Mouse (Mus musculus) ES-E14 (cell line): ENCODE data around the gene Cbx2. TPM values are rescaled to one million over a fixed set of nuclear protein-coding genes. Genes with fewer than 3 reads are reported as not detected.

Experiments
- DNase-seq: peaks from one replicate; pipeline ENCODE4 v3.0.0-alpha.2; 2013; ENCODE audit warnings: low read depth, low spot score
- H3K27ac ChIP-seq: 2 replicates; pipeline ENCODE4 v1.5.1; 2012; ENCODE audit warnings: low read depth, mild to moderate bottlenecking, low read length, moderate library complexity, mixed read lengths; ENCODE audit not compliant: poor library complexity, insufficient read depth, severe bottlenecking
- H3K36me3 ChIP-seq: 2 replicates; pipeline ENCODE4 v1.6.1; 2012; ENCODE audit warnings: mild to moderate bottlenecking, low read length, moderate library complexity, mixed read lengths; ENCODE audit not compliant: control insufficient read depth, poor library complexity, insufficient read depth, severe bottlenecking
- H3K4me1 ChIP-seq, 2 experiments: fragments of 150-350 bp in 1 of 2; sonication (generic) in 1 of 2; 2 replicates each; pipeline ENCODE4 v1.6.1; 2012; ENCODE audit warnings: low read length in 2 of 2, mild to moderate bottlenecking in 1 of 2, mixed read lengths in 1 of 2; ENCODE audit not compliant: control insufficient read depth in 2 of 2, insufficient read depth in 2 of 2, poor library complexity in 1 of 2
- H3K4me3 ChIP-seq, 2 experiments: fragments of 150-350 bp in 1 of 2; sonication (generic) in 1 of 2; 2 replicates each; pipeline ENCODE4 v1.5.1; 2012; ENCODE audit warnings: low read length in 2 of 2, low read depth in 1 of 2, mild to moderate bottlenecking in 1 of 2, mixed read lengths in 1 of 2; ENCODE audit not compliant: insufficient read depth in 1 of 2, poor library complexity in 1 of 2, severe bottlenecking in 1 of 2
- H3K9ac ChIP-seq: 2 replicates; pipeline ENCODE4 v1.6.1; 2012; ENCODE audit warnings: low read depth, mild to moderate bottlenecking, low read length, mixed read lengths; ENCODE audit not compliant: poor library complexity, insufficient read depth, severe bottlenecking
- H3K9me3 ChIP-seq: fragments of 150-350 bp; sonication (generic); 2 replicates; pipeline ENCODE4 v1.6.1; 2012; ENCODE audit warnings: low read depth, mild to moderate bottlenecking, low read length; ENCODE audit not compliant: control insufficient read depth, insufficient read depth
- CHD2 ChIP-seq: IDR thresholded peaks from 2 replicates; pipeline ENCODE4 v1.6.1; 2014; ENCODE audit warnings: mild to moderate bottlenecking, low read depth, low read length, inconsistent platforms
- HCFC1 ChIP-seq: IDR thresholded peaks from 2 replicates; pipeline ENCODE4 v1.6.1; 2012; ENCODE audit warnings: low read length, inconsistent platforms, borderline replicate concordance; ENCODE audit not compliant: insufficient read depth
- MAFK ChIP-seq: IDR thresholded peaks from 2 replicates; pipeline ENCODE4 v1.6.1; 2014; ENCODE audit warnings: mild to moderate bottlenecking, low read depth, low read length, inconsistent platforms; ENCODE audit not compliant: insufficient read depth
- ZC3H11A ChIP-seq: IDR thresholded peaks from 2 replicates; pipeline ENCODE4 v1.6.1; 2012; ENCODE audit warnings: low read depth, mild to moderate bottlenecking, inconsistent platforms, low read length, borderline replicate concordance
- ZNF384 ChIP-seq: IDR thresholded peaks from 2 replicates; pipeline ENCODE4 v1.6.1; 2012; ENCODE audit warnings: low read depth, low read length, inconsistent platforms
- in situ Hi-C, 2 experiments: fragments of 600-800 bp; cut with MboI; formaldehyde crosslinking; loops; one replicate each; pipeline ENCODE4 v1.15.1; 2025; ENCODE audit warnings: low sequenced_read_pairs in 2 of 2, inconsistent platforms in 1 of 2; ENCODE audit not compliant: unreplicated experiment in 2 of 2
- total RNA-seq: library from RNA; depleted of rRNA; stranded (reverse); fragments of 300-350 nt; gene quantifications from 2 replicates; pipeline ENCODE4 v1.2.3, GENCODE M21; 2012

Gene Cbx2
- total RNA-seq, 1 experiment: 13.9 TPM

DNA sequence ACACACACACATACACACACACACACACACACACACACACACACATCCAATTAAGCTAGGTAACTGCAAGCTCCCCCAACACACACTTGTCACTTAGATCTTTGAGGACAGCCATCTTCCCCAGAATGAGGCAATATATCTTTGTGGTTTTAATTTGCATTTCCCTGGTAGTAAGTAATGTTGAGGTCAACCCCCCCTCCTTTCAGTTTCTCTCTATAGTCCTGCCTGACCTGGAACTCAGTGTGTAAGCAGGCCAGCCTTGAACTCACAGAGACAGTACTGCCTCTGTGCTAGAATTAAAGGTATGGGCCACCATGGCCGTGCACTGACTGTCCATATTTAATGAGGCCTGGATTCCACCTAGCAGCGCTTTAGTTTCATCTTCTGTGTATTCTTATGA, 42.4 kb upstream of the Cbx2 start:
- Histone ChIP-seq H3K27ac (no peak overlapping the region), H3K9ac (no peak overlapping the region), H3K36me3 (no peaks in the 10 kb centered on the region), H3K4me1 (peaks cover 3 to 5% of the 10 kb centered on the region in 2 experiments; a peak in 3 of 4 replicates), H3K9me3 (no peaks in the 10 kb centered on the region), H3K4me3 (no peak overlapping the region)
- TF ChIP-seq CHD2 (no peak), MAFK (no peak), ZNF384 (no peak), ZC3H11A (no peak), HCFC1 (no peak)
- DNase-seq: no peak
- in situ Hi-C loops: no loop called here

- Histone ChIP-seq H3K4me1 (no peaks in the 10 kb centered on the region), H3K9ac (no peak overlapping the region), H3K36me3 (no peaks in the 10 kb centered on the region), H3K4me3 (no peak overlapping the region), H3K27ac (no peak overlapping the region), H3K9me3 (no peaks in the 10 kb centered on the region)
- in situ Hi-C loops: no loop called here
- TF ChIP-seq CHD2 (no peak), ZNF384 (no peak), MAFK (no peak), ZC3H11A (no peak), HCFC1 (no peak)
- no peak for DNase-seq
Measured at GRCm38 (mm10) chr11:118981012-118981776, 41.6 kb upstream of the Cbx2 start.

DNA sequence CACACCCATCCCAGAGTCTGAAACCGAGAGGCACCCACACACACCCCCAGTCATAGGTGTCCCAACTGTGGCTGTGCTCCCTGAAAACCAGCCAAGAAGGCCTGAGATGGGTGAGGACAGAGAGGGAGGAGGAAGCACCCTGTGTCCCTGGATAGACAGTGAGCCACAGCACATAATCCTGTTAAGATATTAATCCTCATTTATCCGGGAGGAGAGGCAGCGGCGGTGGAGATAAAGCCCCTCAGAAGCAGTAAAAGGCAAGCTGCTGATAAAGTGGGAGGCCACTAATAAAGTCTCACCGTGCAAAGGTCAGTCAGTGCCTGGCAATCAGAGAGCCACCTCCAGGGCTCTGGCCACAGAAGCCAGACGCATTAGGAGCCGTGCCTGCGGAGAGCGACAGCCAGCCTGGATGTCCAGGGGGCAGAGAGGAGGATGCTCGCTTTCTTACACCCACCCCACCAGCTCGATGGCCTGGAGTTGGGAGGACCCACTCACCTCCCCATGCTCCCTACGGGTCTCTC, 40.1 kb upstream of the Cbx2 start:
- Histone ChIP-seq H3K9me3 (no peaks in the 10 kb centered on the region), H3K4me3 (no peak overlapping the region), H3K4me1 (no peaks in the 10 kb centered on the region), H3K27ac (no peak overlapping the region), H3K9ac (no peak overlapping the region), H3K36me3 (no peaks in the 10 kb centered on the region)
- TF ChIP-seq ZC3H11A (no peak), HCFC1 (no peak), CHD2 (no peak), MAFK (no peak), ZNF384 (no peak)
- in situ Hi-C loops: no loop called here
- DNase-seq: no peak

- TF ChIP-seq ZC3H11A (no peak), CHD2 (no peak), MAFK (no peak), ZNF384 (no peak), HCFC1 (no peak)
- no peak overlapping the region for H3K27ac ChIP-seq
- no peaks in the 10 kb centered on the region for H3K4me1 ChIP-seq
- H3K9me3 ChIP-seq: no peaks in the 10 kb centered on the region
- H3K9ac ChIP-seq: no peak overlapping the region
- in situ Hi-C loops: no loop called here
- no peak overlapping the region for H3K4me3 ChIP-seq
- H3K36me3 ChIP-seq: no peaks in the 10 kb centered on the region
- DNase-seq: no peak
Measured at GRCm38 (mm10) chr11:118985571-118985970, 37.2 kb upstream of the Cbx2 start.

GRCm38 (mm10) chr11:118987999-118988398, 34.8 kb upstream of the Cbx2 start, which contains the start of gene Enpp7:
TSS of gene Enpp7 (plus strand) at chr11:118988188.
- DNase-seq: no peak

More at GRCm38 (mm10) chr11:118987999-118988398, 34.8 kb upstream of the Cbx2 start, which contains the start of gene Enpp7:
- H3K9me3 ChIP-seq: no peaks in the 10 kb centered on the region
- H3K27ac ChIP-seq: no peak within 1 kb of the TSS
- H3K9ac ChIP-seq: no peak within 1 kb of the TSS
- H3K4me1 ChIP-seq: no peaks in the 10 kb centered on the region
- H3K4me3 ChIP-seq: no peak within 1 kb of the TSS
- no peak for TF ChIP-seq MAFK
- no peak for TF ChIP-seq ZC3H11A
- TF ChIP-seq HCFC1: no peak
- no peak for TF ChIP-seq ZNF384
- no peaks in the 10 kb centered on the region for H3K36me3 ChIP-seq
- in situ Hi-C loops: no loop called here
